Mouse (Mus musculus) frontal cortex, adult (tissue): Measurements from ENCODE around the gene Cdc37l1.
A peak's percentile ranks its signal among the peaks of the same experiment; 100 is the strongest.

ENCODE experiments used
- ATAC-seq: cut with Nextera tagmentation; 2 replicates; pipeline ENCODE4 v1.9.2; 2017; ENCODE audit warnings: mild to moderate bottlenecking, moderate library complexity, mixed read lengths; ENCODE audit not compliant: low TSS enrichment

The Cdc37l1 gene

DNA sequence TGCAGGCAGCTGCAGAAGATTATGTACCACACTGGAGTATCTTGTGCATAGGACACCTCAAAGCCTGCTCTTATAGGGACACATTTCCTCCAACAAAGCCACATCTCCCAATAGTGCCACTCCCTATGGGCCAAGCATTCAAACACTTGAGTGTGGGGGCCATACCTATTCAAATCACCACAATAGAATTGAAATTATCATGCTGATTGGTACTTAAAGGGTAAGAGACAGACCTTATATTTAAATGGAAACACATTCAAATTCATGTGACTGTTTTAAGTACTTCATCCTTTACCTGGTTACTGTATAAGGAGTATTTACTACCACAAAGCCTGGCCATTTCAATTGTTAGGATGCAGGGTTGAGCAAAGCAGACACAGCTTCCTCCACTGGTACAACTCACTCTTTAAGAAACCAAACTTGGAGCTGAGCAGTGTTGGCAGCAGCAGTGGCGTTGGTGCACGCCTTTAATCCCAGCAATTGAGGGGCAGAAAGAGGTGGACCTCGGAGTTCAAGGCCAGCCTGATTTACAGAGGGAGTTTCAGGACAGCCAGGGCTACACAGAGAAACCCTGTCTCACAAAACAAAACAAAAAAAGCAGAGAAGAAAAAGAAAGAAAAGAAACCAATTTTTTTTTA, 18.0 kb downstream of the Cdc37l1 start:
- ATAC-seq: no peak

DNA sequence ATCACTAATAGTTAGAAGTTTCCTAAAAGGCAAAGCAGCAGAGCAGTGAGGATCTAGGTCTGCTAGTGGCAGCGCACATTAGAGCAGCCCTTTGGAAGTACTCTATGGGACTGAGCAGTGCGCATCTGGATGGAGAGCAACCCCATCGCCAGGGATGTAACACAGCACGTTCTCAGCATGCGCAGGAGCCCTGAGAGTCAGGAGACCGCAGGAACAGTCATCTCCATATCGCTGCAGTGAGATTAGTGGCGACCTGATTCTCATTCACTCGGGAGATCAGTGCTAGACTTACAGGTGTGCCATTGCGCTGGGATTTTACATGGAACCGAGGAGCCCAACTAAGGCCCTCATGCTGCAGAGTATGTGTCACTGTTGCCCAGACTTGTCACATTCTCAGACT, 18.9 kb downstream of the Cdc37l1 start:
- ATAC-seq: no peak

- peak; percentile 74 for ATAC-seq
Measured at GRCm38 (mm10) chr19:29011355-29011990, 21.3 kb downstream of the Cdc37l1 start.

DNA sequence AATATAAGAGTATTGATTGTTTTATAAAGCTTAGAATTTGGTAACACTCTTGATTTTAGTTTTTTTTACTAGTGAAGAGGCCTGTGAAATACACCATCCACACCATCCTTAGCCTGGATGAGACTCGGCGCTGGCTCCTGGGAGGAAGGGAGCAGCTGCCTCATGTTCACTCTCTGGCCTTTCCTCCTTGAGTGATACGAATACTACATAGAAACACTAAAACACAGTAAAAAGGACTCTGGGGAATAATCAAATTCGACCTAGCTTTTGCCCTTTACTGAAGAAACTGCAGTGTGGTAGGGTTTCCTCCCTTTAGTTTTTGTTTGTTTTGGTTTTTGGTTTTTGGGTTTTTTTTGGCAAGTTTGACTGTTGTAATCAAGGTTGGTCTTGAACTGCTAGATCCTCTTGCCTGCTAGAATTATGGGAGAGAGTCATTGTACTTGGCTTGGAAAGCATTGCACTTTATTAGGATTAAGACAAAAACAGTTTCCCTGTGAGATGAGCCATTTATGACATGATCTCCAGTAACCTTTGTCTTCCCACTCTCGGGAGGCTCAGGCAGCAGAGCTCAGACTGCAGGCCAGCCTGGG, 24.4 kb downstream of the Cdc37l1 start:
- ATAC-seq: no peak

DNA sequence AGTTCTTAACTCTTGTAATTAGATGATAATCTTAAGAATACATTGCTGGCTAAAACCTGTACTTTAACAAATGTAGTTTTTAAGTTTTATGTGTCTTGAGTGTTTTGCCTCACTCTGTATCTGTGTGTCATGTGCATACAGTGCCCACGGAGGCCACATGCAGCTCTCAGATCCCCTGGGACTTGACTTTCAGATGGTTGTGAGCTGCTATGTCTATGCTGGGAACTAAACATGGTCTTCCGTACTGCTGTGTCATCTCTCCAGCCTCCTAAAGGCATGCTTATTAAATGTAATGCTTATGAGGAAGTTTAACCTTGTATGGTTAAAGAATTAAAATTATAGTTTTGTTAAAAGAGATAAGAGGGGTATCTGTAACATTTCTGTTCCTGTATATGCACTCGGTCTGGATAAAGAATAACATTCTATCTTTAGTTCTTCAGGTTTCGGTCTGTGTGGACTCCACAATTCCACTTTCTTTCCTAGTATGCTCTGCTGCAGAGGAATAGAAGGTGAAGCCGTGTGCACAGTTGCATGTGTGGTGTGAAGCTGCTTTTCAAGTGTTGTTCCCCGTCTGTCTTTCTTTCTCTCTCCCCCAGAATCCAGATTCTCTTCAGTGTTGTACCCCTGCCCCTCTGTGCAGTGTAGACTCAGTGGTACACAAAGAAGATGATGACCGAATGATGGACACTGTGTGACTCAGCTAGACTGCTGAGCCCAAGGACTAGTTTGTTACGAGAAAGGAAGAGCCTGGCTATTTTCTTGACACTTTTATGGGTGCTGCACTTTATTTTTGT, 25.5 kb downstream of the Cdc37l1 start:
- peak; percentile 43; the same call in 1 of the 2 replicates for ATAC-seq

- ATAC-seq: no peak
Measured at GRCm38 (mm10) chr19:29016204-29016765, 26.1 kb downstream of the Cdc37l1 start.

DNA sequence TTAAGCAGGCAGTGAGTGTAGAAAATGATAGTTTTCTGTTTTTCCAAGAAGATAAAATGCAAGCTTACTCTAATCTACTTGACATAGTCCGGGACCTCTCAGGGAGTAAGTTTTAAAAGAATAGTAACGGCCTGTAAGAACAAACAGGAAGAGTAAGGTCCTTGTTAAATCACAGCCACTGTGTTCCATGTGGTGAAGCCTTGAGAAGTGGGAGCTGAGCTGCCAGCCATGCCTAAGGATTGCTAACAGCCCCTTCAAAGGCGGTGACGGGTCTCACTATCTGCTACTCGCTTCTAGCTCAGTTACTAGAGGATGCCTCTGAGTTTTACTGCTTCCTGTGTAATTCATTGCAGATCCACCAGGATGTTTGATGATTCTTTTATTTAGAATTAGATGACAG, 26.6 kb downstream of the Cdc37l1 start:
- ATAC-seq: no peak

DNA sequence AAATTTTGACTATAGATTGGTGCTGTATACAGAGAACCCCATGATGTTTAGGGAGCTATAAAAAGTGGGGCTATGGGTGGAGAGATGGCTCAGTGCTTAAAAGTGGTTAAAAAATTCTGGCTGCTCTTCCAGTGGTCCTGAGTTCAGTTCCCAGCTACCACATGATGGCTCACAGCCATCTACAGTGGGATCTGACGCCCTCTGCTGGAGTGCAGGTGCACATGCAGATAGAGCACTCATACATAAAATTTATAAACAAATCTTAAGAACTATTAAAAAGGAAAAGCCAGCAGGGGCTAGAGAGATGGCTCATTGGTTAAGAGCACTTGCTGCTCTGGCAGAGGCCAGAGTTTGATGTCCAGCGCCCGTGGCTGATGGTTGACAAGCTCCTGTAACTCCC, 29.5 kb downstream of the Cdc37l1 start:
- ATAC-seq: no peak

GRCm38 (mm10) chr19:29021754-29022345, 31.7 kb downstream of the Cdc37l1 start:
- ATAC-seq: no peak

DNA sequence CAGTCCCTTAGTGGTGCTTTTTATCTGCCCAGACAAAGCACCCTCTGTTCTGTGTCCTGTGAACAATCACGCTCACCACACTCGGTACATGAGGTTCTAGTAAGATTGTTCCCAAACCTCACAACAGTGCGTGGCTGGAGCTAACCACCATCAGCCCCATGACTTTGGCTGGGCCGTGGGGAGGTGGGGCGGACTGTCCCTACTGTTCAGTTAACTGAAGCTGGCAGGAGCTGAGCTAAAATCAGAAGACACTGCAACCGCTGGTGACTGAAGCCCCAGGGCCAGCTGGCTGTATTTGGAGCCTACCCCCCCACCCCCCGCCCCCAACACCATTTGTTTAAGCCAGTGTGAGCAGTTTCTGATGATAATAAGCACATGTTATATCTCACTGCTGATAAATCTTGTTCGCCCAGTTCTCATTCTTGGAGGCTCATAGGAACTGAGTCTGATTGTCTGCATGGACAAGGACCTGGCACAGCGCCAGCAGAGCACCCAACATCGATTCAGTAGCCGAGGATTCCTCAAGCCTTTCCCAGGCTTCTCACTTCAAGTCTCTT, 34.3 kb downstream of the Cdc37l1 start:
- peak; percentile 50; the same call in 1 of the 2 replicates for ATAC-seq

GRCm38 (mm10) chr19:29031788-29032187, 41.6 kb downstream of the Cdc37l1 start:
- ATAC-seq: no peak

- ATAC-seq: no peak
Measured at GRCm38 (mm10) chr19:29032662-29033061, 42.5 kb downstream of the Cdc37l1 start.

DNA sequence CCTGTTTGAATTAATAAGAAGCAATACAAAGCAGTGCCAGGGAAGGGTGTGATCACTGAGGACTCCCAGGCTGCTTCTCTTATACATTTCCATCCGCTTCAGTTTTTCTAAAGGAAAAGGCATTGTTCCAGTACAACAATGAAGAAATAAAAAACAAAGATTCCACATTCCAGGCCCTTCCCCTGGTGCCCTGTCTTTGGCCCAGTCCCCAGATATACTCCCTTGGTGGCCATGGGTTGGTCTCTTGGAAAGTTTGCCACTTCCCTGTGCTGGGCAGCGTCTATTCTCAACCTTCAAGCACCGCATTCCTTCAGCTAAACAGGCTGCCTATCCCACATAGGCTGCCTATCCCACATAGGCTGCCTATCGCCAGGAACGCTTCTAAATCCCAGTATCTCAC, 46.9 kb downstream of the Cdc37l1 start:
- no peak for ATAC-seq

- ATAC-seq: no peak
Measured at GRCm38 (mm10) chr19:29037541-29037940, 47.4 kb downstream of the Cdc37l1 start.

GRCm38 (mm10) chr19:29039334-29039733, 49.2 kb downstream of the Cdc37l1 start:
- ATAC-seq: no peak

DNA sequence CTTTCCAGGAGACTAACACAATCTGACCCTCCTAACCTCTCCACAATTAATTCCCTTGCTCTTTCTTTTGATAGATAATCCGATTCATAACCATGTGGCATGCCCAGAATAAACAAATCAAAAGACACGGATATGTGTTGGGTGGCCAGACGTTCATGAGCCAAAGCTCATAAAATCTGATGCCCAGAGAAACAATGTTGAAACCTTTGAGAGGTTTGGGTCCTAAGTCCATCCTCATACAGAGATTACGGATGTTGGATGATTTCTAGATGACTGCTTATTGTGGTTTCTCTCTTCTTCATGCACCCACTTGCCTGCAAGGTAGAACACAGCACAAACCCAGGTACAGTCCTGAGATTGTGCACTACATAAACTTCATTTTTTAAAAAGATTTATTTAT, 50.1 kb downstream of the Cdc37l1 start:
- ATAC-seq: no peak

- ATAC-seq: no peak
Measured at GRCm38 (mm10) chr19:29042143-29042542, 52.0 kb downstream of the Cdc37l1 start.

- ATAC-seq: no peak
Measured at GRCm38 (mm10) chr19:29042647-29043046, 52.5 kb downstream of the Cdc37l1 start.

DNA sequence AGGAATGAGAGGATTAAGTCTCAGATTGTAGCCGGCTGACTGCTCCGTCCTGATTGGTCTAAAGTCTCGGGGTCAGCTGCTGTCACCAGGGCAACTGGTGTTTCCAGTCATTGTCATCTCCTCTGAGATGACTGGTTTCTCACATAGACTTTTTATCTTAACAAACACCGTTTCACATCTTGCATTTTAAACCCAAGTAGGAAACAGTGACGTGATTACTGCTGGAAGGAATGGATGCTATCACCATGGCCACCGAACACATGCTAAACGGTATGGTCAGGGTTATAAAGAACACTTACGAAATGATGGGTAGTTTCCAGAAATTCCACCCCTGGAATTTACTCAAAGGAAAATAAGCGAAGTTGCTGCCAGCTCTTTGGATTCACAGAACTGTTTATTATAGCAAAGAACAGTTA, 54.2 kb downstream of the Cdc37l1 start:
- ATAC-seq: no peak

DNA sequence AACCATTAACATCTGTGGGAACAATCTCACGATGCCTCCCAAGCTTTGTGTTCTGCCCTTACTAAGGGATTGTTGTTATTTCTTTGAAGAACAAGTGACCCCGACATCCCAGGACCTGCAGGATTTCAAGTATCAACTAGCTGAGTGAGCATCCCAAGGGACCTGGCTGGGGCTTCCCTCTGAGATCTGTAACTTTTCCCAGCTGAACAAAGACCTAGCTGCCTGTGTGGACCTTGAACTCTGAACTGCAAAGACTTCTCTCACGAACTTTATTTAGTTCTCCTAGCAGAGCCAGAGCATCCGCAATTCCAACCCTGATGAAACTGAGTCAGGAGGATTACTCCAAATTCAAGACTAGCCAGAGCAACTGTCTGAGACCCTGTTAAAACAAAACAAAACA, 55.2 kb downstream of the Cdc37l1 start:
- no peak for ATAC-seq

- ATAC-seq: no peak
Measured at GRCm38 (mm10) chr19:29045956-29046650, 56.0 kb downstream of the Cdc37l1 start.
